Mouse (Mus musculus): ENCODE results near the gene Ski. TPM values are rescaled to one million over a fixed set of nuclear protein-coding genes. Genes with fewer than 3 reads are reported as not detected.

Gene Ski
- polyA plus RNA-seq (2014; fragmentation: Illumina TruSeq; extraction: RNeasy Lipid Tissue Mini Kit (QIAGEN cat#74804); ENCODE audit: low read depth, low replicate concordance) = 43.6 TPM

DNA sequence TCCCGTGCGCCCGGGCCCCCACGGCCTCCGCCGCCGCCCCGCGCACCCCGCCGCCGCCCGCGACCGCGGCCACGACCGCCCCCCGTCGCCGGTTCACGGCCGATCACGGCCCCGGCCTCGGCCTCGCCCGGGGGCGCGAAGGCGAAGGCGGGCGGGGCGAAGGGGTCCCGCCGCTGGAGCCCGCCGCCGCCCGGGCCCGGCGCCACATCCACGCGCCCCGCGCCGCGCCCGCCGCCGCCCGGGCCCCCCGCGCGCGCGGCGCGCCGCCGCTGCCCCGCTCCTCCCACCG, at the start of gene Ski:
Gene Ski, minus strand, starts transcription at position 41 of the 289 bp plus-strand sequence.

DNA sequence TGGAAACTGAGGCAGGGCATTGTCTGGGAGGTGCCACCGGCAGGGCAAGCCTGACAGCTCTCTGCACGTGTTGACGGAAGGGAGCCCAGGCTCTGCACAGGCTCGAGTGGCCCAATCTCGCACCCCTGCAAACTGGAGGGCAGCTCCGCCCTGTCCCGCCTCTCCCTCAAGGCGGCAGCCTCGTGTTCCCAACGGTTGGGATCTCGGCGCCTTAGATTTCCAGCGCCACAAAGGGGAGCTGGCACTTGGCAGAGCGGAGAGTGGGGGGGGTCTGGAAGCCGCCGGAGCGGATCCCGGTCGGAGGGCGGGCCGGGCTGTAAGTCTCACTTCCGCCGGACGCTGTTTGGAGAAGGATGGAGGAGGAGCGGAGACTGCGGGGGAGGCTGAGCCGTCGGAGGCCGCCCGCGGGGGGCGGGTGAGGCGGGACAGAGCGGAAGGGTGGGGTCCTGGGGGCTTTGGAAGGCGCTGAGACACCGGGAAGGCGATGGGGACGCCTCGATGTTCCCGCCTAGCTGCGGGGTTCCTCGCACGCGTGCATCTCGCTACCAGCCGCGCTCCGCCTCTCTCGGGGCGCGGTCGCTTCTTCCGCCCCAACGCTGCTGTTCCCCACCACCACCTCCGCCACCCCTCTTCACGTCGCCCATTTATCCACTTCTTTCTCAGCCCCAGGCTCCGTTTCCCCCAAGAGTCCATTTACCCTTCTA, 27.4 kb upstream of the Ski start, which contains the start of gene Faap20:
Gene Faap20, plus strand, starts transcription at position 155 of the 704 bp plus-strand sequence.

Other genes starting within 250 kb of the Ski start
- gene Plch2, start 165.8 kb downstream of the Ski start, polyA plus RNA-seq (2014; fragmentation: Illumina TruSeq; extraction: RNeasy Lipid Tissue Mini Kit (QIAGEN cat#74804); ENCODE audit: low read depth, low replicate concordance) = not detected
- gene Pex10, start 155.6 kb downstream of the Ski start, polyA plus RNA-seq (2014; fragmentation: Illumina TruSeq; extraction: RNeasy Lipid Tissue Mini Kit (QIAGEN cat#74804); ENCODE audit: low read depth, low replicate concordance) = 18.9 TPM
- 108 TPM for gene Rer1, start 136.2 kb downstream of the Ski start, polyA plus RNA-seq (2014; fragmentation: Illumina TruSeq; extraction: RNeasy Lipid Tissue Mini Kit (QIAGEN cat#74804); ENCODE audit: low read depth, low replicate concordance)
- gene Morn1, start 136.0 kb downstream of the Ski start, polyA plus RNA-seq (2014; fragmentation: Illumina TruSeq; extraction: RNeasy Lipid Tissue Mini Kit (QIAGEN cat#74804); ENCODE audit: low read depth, low replicate concordance) = 1.2 TPM
- 13.4 TPM for gene Faap20, start 27.2 kb upstream of the Ski start, polyA plus RNA-seq (2014; fragmentation: Illumina TruSeq; extraction: RNeasy Lipid Tissue Mini Kit (QIAGEN cat#74804); ENCODE audit: low read depth, low replicate concordance)
- gene Prkcz, start 138.8 kb upstream of the Ski start, polyA plus RNA-seq (2014; fragmentation: Illumina TruSeq; extraction: RNeasy Lipid Tissue Mini Kit (QIAGEN cat#74804); ENCODE audit: low read depth, low replicate concordance) = 1.8 TPM
- not detected for gene Gabrd, start 175.5 kb upstream of the Ski start, polyA plus RNA-seq (2014; fragmentation: Illumina TruSeq; extraction: RNeasy Lipid Tissue Mini Kit (QIAGEN cat#74804); ENCODE audit: low read depth, low replicate concordance)
- 0.58 TPM for gene Cfap74, start 186.6 kb upstream of the Ski start, polyA plus RNA-seq (2014; fragmentation: Illumina TruSeq; extraction: RNeasy Lipid Tissue Mini Kit (QIAGEN cat#74804); ENCODE audit: low read depth, low replicate concordance)
- 2.3 TPM for gene Tmem52, start 246.5 kb upstream of the Ski start, polyA plus RNA-seq (2014; fragmentation: Illumina TruSeq; extraction: RNeasy Lipid Tissue Mini Kit (QIAGEN cat#74804); ENCODE audit: low read depth, low replicate concordance)